Mouse (Mus musculus) CH12.LX (cell line): ENCODE measurements at regions not wholly inside any gene's neighbourhood (a gene's known extent, or its start where the extent isn't known, plus 50 kb on each side); places are given as distances from the start of the nearest gene placed in this dataset.

Source experiments
- DNase-seq: peaks from one replicate; pipeline ENCODE4 v3.0.0-alpha.2; 2013; ENCODE audit errors: extremely low read depth
- H3K27ac ChIP-seq: 2 replicates; pipeline ENCODE4 v1.5.1; 2012; ENCODE audit warnings: low read depth, mild to moderate bottlenecking, control low read depth, moderate library complexity; ENCODE audit not compliant: insufficient read depth
- H3K27me3 ChIP-seq: replicated peaks from 2 replicates; pipeline ENCODE3; 2012; ENCODE audit warnings: inconsistent platforms
- H3K36me3 ChIP-seq, 2 experiments: replicated peaks in 1 of 2; 2 replicates each; pipeline versions ENCODE3 to v1.6.1; 2012; ENCODE audit warnings: inconsistent platforms in 1 of 2, low read length in 1 of 2, mild to moderate bottlenecking in 1 of 2, mixed read lengths in 1 of 2, moderate library complexity in 1 of 2; ENCODE audit not compliant: control insufficient read depth in 1 of 2, insufficient read depth in 1 of 2
- H3K4me1 ChIP-seq, 2 experiments: 2 replicates each; pipeline ENCODE4 v1.6.1; 2012; ENCODE audit warnings: inconsistent platforms in 1 of 2, moderate library complexity in 1 of 2; ENCODE audit not compliant: insufficient read depth in 2 of 2, control insufficient read depth in 1 of 2
- H3K4me2 ChIP-seq: 2 replicates; pipeline ENCODE4 v1.6.1; 2012; ENCODE audit warnings: low read depth, mild to moderate bottlenecking, control low read depth; ENCODE audit not compliant: poor library complexity, insufficient read depth, severe bottlenecking
- H3K4me3 ChIP-seq, 3 experiments: fragments of 150-350 bp in 1 of 3; sonication (generic) in 1 of 3; replicated peaks in 1 of 3; 2 replicates each; pipeline versions ENCODE3 to v1.5.1; 2011 to 2012; ENCODE audit warnings: low read depth in 2 of 3, low read length in 2 of 3, mild to moderate bottlenecking in 2 of 3, moderate library complexity in 2 of 3, control low read depth in 1 of 3, improper control_type of control experiment in 1 of 3, inconsistent platforms in 1 of 3, mixed read lengths in 1 of 3; ENCODE audit not compliant: poor library complexity in 1 of 3
- H3K79me2 ChIP-seq: replicated peaks from 2 replicates; pipeline ENCODE4 v1.6.1; 2012; ENCODE audit warnings: mild to moderate bottlenecking, moderate library complexity; ENCODE audit not compliant: control insufficient read depth, poor library complexity, insufficient read depth, severe bottlenecking; ENCODE audit errors: extremely low read depth
- H3K9ac ChIP-seq: 2 replicates; pipeline ENCODE4 v1.6.1; 2012; ENCODE audit warnings: low read depth, mild to moderate bottlenecking, control low read depth, moderate library complexity; ENCODE audit not compliant: insufficient read depth
- H3K9me3 ChIP-seq: replicated peaks from 2 replicates; pipeline ENCODE3; 2012; ENCODE audit warnings: low read length, inconsistent platforms, mixed read lengths
- CHD1 ChIP-seq: IDR thresholded peaks from 2 replicates; pipeline ENCODE4 v1.6.1; 2012; ENCODE audit warnings: low read depth, low read length, improper control_type of control experiment, inconsistent platforms
- CHD2 ChIP-seq: IDR thresholded peaks from 2 replicates; pipeline ENCODE4 v1.6.1; 2011; ENCODE audit warnings: low read length, improper control_type of control experiment
- CTCF ChIP-seq, 2 experiments: IDR thresholded peaks in 1 of 2; conservative IDR thresholded peaks in 1 of 2; 2 replicates each; pipeline ENCODE4 v1.5.1; 2011 to 2012; ENCODE audit warnings: low read depth in 2 of 2, low read length in 2 of 2, improper control_type of control experiment in 1 of 2, inconsistent platforms in 1 of 2, mild to moderate bottlenecking in 1 of 2, moderate library complexity in 1 of 2
- E2F4 ChIP-seq: IDR thresholded peaks from 2 replicates; pipeline ENCODE4 v1.6.1; 2011; ENCODE audit warnings: low read depth, low read length, improper control_type of control experiment; ENCODE audit not compliant: insufficient replicate concordance
- EP300 ChIP-seq: IDR thresholded peaks from 2 replicates; pipeline ENCODE4 v1.6.1; 2011; ENCODE audit warnings: low read length, improper control_type of control experiment
- GABPA ChIP-seq: IDR thresholded peaks from 2 replicates; pipeline ENCODE4 v1.6.1; 2012; ENCODE audit warnings: low read depth, low read length, improper control_type of control experiment, inconsistent platforms; ENCODE audit not compliant: insufficient replicate concordance
- IRF4 ChIP-seq: IDR thresholded peaks from 2 replicates; pipeline ENCODE4 v1.6.1; 2014; ENCODE audit warnings: low read depth, mild to moderate bottlenecking, inconsistent platforms, low read length, improper control_type of control experiment
- JUN ChIP-seq: IDR thresholded peaks from 2 replicates; pipeline ENCODE4 v1.6.1; 2011; ENCODE audit warnings: low read depth, mild to moderate bottlenecking, low read length, improper control_type of control experiment, moderate library complexity; ENCODE audit not compliant: insufficient read depth
- MAFK ChIP-seq: IDR thresholded peaks from 2 replicates; pipeline ENCODE4 v1.6.1; 2011; ENCODE audit warnings: low read length, improper control_type of control experiment; ENCODE audit not compliant: insufficient replicate concordance
- MAX ChIP-seq: IDR thresholded peaks from 2 replicates; pipeline ENCODE4 v1.6.1; 2011; ENCODE audit warnings: low read length, improper control_type of control experiment
- MAZ ChIP-seq: IDR thresholded peaks from 2 replicates; pipeline ENCODE4 v1.6.1; 2012; ENCODE audit warnings: low read depth, mild to moderate bottlenecking, inconsistent platforms, low read length, improper control_type of control experiment, moderate library complexity
- MEF2A ChIP-seq: IDR thresholded peaks from 2 replicates; pipeline ENCODE4 v1.6.1; 2014; ENCODE audit warnings: low read depth, mild to moderate bottlenecking, inconsistent platforms, low read length, improper control_type of control experiment, borderline replicate concordance
- MXI1 ChIP-seq: IDR thresholded peaks from 2 replicates; pipeline ENCODE4 v1.6.1; 2011; ENCODE audit warnings: mild to moderate bottlenecking, low read depth, low read length, improper control_type of control experiment
- MYC ChIP-seq: IDR thresholded peaks from 2 replicates; pipeline ENCODE4 v1.6.1; 2011; ENCODE audit warnings: low read depth, mild to moderate bottlenecking, improper control_type of control experiment, low read length
- NELFE ChIP-seq: IDR thresholded peaks from 2 replicates; pipeline ENCODE4 v1.6.1; 2011; ENCODE audit warnings: low read depth, low read length, improper control_type of control experiment
- NRF1 ChIP-seq: IDR thresholded peaks from 2 replicates; pipeline ENCODE4 v1.6.1; 2014; ENCODE audit warnings: low read depth, mild to moderate bottlenecking, inconsistent platforms, low read length, improper control_type of control experiment, moderate library complexity
- SIN3A ChIP-seq: IDR thresholded peaks from 2 replicates; pipeline ENCODE4 v1.6.1; 2012; ENCODE audit warnings: low read length, improper control_type of control experiment, inconsistent platforms
- SMC3 ChIP-seq: IDR thresholded peaks from 2 replicates; pipeline ENCODE4 v1.6.1; 2011; ENCODE audit warnings: low read depth, low read length, improper control_type of control experiment
- UBTF ChIP-seq: IDR thresholded peaks from 2 replicates; pipeline ENCODE4 v1.6.1; 2012; ENCODE audit warnings: low read depth, mild to moderate bottlenecking, inconsistent platforms, low read length, improper control_type of control experiment, moderate library complexity
- USF2 ChIP-seq: conservative IDR thresholded peaks from 2 replicates; pipeline ENCODE4 v1.6.1; 2011; ENCODE audit warnings: low read depth, low read length, improper control_type of control experiment
- ZC3H11A ChIP-seq: IDR thresholded peaks from 2 replicates; pipeline ENCODE4 v1.6.1; 2012; ENCODE audit warnings: low read depth, mild to moderate bottlenecking, inconsistent platforms, low read length, improper control_type of control experiment
- ZKSCAN1 ChIP-seq: IDR thresholded peaks from 2 replicates; pipeline ENCODE4 v1.6.1; 2012; ENCODE audit warnings: low read depth, inconsistent platforms, low read length, improper control_type of control experiment, borderline replicate concordance
- ZMIZ1 ChIP-seq: IDR thresholded peaks from 2 replicates; pipeline ENCODE4 v1.6.1; 2012; ENCODE audit warnings: low read depth, mild to moderate bottlenecking, inconsistent platforms, low read length, improper control_type of control experiment
- ZNF384 ChIP-seq: IDR thresholded peaks from 2 replicates; pipeline ENCODE4 v1.6.1; 2012; ENCODE audit warnings: low read depth, low read length, improper control_type of control experiment, inconsistent platforms
- dilution Hi-C: fragments of 300-500 bp; cut with MboI; formaldehyde crosslinking; loops from 2 replicates; pipeline ENCODE4 v1.14.3; 2020; ENCODE audit warnings: low sequenced_read_pairs; ENCODE audit not compliant: extremely low pct_unique_long_range_greater_than_20kb, extremely low pct_ligation_motif_present
- in situ Hi-C: fragments of 300-500 bp; cut with MboI; formaldehyde crosslinking; loops from 3 replicates; pipeline ENCODE4 v1.14.3; 2019; ENCODE audit warnings: low sequenced_read_pairs, low pct_ligation_motif_present, low pct_unique_long_range_greater_than_20kb, mixed read lengths

GRCm38 (mm10) chr6:100420602-100421001 lies 133.3 kb upstream of the Rybp start:
- H3K9ac ChIP-seq = no peak overlapping the region
- H3K79me2 ChIP-seq = no peaks in the 10 kb centered on the region
- H3K9me3 ChIP-seq = no peaks in the 10 kb centered on the region
- in situ Hi-C loops = no loop called here
- DNase-seq = no peak
- H3K4me1 ChIP-seq = peaks cover 7 to 23% of the 10 kb centered on the region in 2 experiments; a peak in 3 of 4 replicates
- no peaks in the 10 kb centered on the region for H3K36me3 ChIP-seq
- H3K4me3 ChIP-seq = no peak overlapping the region
- H3K4me2 ChIP-seq = no peak overlapping the region
- TF ChIP-seq CHD1 (no peak), MAFK (no peak), MXI1 (no peak), SMC3 (no peak), ZC3H11A (no peak), SIN3A (no peak), ZNF384 (no peak)
- dilution Hi-C loops = no loop called here
- no peaks in the 10 kb centered on the region for H3K27me3 ChIP-seq
- no peak overlapping the region for H3K27ac ChIP-seq

DNA sequence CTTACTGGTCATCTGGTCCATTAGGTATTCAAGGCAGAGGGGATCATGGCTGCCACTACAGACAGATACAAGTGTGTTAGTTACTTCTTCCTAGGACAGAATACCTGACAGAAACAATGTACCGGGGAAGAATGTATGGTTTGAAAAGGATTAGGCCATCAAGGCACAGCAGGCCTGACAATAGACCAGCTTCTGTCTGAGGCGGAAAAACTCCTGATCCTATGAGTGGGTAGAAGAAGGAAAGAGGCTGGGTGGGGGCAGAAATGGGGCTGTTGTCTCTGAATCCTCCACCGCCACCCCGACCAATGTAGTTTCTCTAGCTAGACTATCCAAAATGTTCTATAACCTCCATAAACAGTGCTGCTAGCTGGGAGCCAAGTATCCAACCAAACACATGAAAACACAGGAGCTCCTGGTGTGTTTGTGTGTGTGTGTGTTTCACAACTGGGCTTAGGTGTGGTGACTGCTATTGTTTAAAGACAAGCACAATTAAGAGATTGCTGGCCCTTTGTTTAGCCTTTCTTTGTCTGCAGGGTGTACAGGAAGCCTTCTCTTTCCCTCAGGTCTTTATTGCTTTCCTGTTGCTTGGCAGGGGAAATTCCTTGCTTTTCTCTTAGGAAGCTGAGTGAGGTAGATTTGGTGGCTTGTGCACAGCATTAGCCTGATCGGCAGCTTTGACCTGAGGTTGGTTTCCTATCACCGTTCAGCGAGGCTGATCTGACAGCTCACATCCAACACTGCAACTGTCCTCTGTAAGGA lies 132.7 kb upstream of the Rybp start:
- in situ Hi-C loops = no loop called here
- no peaks in the 10 kb centered on the region for H3K27me3 ChIP-seq

More for the DNA sequence above, 132.7 kb upstream of the Rybp start:
- no peaks in the 10 kb centered on the region for H3K9me3 ChIP-seq
- TF ChIP-seq MYC = no peak
- no peak for TF ChIP-seq EP300
- TF ChIP-seq CTCF (conservative IDR thresholded peaks at IDR 0.05 in 1 of 2, IDR thresholded peaks at IDR 0.05 in 1 of 2; ENCODE audit: low read depth in 2 of 2, low read length in 2 of 2) = no peak
- no peak for TF ChIP-seq NRF1
- no peak for TF ChIP-seq ZMIZ1
- no peak for TF ChIP-seq UBTF
- no peak for TF ChIP-seq ZKSCAN1
- TF ChIP-seq MAFK = no peak
- TF ChIP-seq IRF4 = no peak
- no peak for TF ChIP-seq NELFE
- TF ChIP-seq CHD2 = no peak
- no peak for TF ChIP-seq E2F4
- no peak for TF ChIP-seq JUN
- TF ChIP-seq MEF2A = no peak
- TF ChIP-seq GABPA = no peak
- no peak for TF ChIP-seq ZNF384
- no peak for TF ChIP-seq MAX
- no peak for TF ChIP-seq MAZ
- TF ChIP-seq USF2 = no peak
- peaks cover 7 to 25% of the 10 kb centered on the region in 2 experiments; a peak in 3 of 4 replicates for H3K4me1 ChIP-seq
- dilution Hi-C loops = no loop called here
- H3K36me3 ChIP-seq = no peaks in the 10 kb centered on the region
- no peaks in the 10 kb centered on the region for H3K79me2 ChIP-seq
- H3K4me3 ChIP-seq = no peak overlapping the region
- no peak overlapping the region for H3K4me2 ChIP-seq
- no peak overlapping the region for H3K27ac ChIP-seq
- no peak for DNase-seq
- no peak overlapping the region for H3K9ac ChIP-seq
